Mouse (Mus musculus) lung, postnatal 0 days (tissue): Measurements from ENCODE around the gene Tas2r137. TPM values are rescaled to one million over a fixed set of nuclear protein-coding genes. Genes with fewer than 3 reads are reported as not detected.

ENCODE experiments used
- ATAC-seq: fragments of 200-750 bp; cut with Nextera tagmentation; 2 replicates; pipeline ENCODE4 v1.8.0; 2017; ENCODE audit warnings: moderate library complexity
- DNase-seq: peaks from one replicate; pipeline ENCODE4 v3.0.0-alpha.2; 2016; ENCODE audit warnings: low spot score
- H3K27ac ChIP-seq: fragments of 300-500 bp; sonication (generic); 2 replicates; pipeline ENCODE4 v1.5.1; 2014; ENCODE audit warnings: antibody characterized with exemption, mild to moderate bottlenecking, low read length, mixed read lengths
- H3K27me3 ChIP-seq: fragments of 300-500 bp; sonication (generic); replicated peaks from 2 replicates; pipeline ENCODE4 v1.6.1; 2014; ENCODE audit warnings: low read length, mixed read lengths; ENCODE audit not compliant: insufficient read depth
- H3K36me3 ChIP-seq: fragments of 300-500 bp; sonication (generic); 2 replicates; pipeline ENCODE4 v1.6.1; 2014; ENCODE audit warnings: low read length, mixed read lengths; ENCODE audit not compliant: insufficient read depth
- H3K4me1 ChIP-seq: fragments of 300-500 bp; sonication (generic); 2 replicates; pipeline ENCODE4 v1.6.1; 2014; ENCODE audit warnings: antibody characterized with exemption, low read depth, low read length, mixed read lengths; ENCODE audit not compliant: insufficient read depth
- H3K4me2 ChIP-seq: fragments of 300-500 bp; sonication (generic); replicated peaks from 2 replicates; pipeline ENCODE4 v1.6.1; 2014; ENCODE audit warnings: low read depth, mild to moderate bottlenecking, low read length, moderate library complexity, mixed read lengths
- H3K4me3 ChIP-seq: fragments of 300-500 bp; sonication (generic); 2 replicates; pipeline ENCODE4 v1.5.1; 2014; ENCODE audit warnings: low read depth, low read length
- H3K9ac ChIP-seq: fragments of 300-500 bp; sonication (generic); replicated peaks from 2 replicates; pipeline ENCODE4 v1.6.1; 2014; ENCODE audit warnings: low read depth, mild to moderate bottlenecking
- H3K9me3 ChIP-seq: fragments of 300-500 bp; sonication (generic); 2 replicates; pipeline ENCODE4 v1.6.1; 2016; ENCODE audit warnings: low read length, mixed read lengths
- CTCF ChIP-seq: IDR thresholded peaks from 2 replicates; pipeline ENCODE4 v1.5.1; 2016; ENCODE audit warnings: antibody characterized with exemption, mild to moderate bottlenecking
- EP300 ChIP-seq: IDR thresholded peaks from 2 replicates; pipeline ENCODE4 v1.6.1; 2016; ENCODE audit warnings: antibody characterized with exemption, mild to moderate bottlenecking, control low read depth
- WGBS: fragments of 180-500 bp; shearing (Covaris S2); extraction: QIAGEN DNeasy Blood & Tissue Kit; methylation state at CpG from one replicate; pipeline ENCODE4 v1.1.7; 2014; 5-methylcytosine and 5-hydroxymethylcytosine counted together
- polyA plus RNA-seq: library from polyadenylated mRNA; unstranded; fragments of >200 nt; fragmentation: Nextera tagmentation; extraction: Ambion mirVana; gene quantifications from 2 replicates; pipeline ENCODE4 v1.2.1, GENCODE M21; 2015

Tas2r137 gene
- not detected in 2 replicates for polyA plus RNA-seq

- Histone ChIP-seq H3K27ac (no peak within 1 kb of the TSS), H3K4me3 (no peak within 1 kb of the TSS), H3K27me3 (no peaks in the 10 kb centered on the region), H3K36me3 (no peaks in the 10 kb centered on the region), H3K9me3 (no peaks in the 10 kb centered on the region), H3K4me1 (no peaks in the 10 kb centered on the region), H3K4me2 (no peak within 1 kb of the TSS), H3K9ac (no peak within 1 kb of the TSS)
- TF ChIP-seq CTCF (no peak), EP300 (no peak)
- DNase-seq (no peak), ATAC-seq (no peak)
Observed at GRCm38 (mm10) chr6:40490933-40491332, at the start of gene Tas2r137. Gene Tas2r137 (plus strand): TSS chr6:40491233.

DNA sequence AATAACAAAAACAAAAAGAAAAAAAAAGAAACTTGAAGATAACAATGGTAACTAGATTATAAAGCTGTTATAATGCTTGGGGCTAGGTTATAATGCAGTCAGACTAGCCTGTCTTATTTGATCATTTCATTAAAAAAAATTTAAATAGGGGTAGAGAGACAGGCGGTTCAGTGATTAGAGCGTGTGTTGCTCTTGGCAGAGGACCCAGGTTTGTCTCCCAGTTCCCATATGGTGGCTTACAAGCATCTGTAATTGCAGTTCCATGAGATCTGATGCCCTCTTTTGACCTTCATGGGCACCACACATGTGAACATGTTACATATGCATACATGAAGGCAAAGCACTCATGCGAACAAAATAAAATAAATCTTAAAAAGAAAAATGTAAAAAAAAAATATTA, 49.8 kb upstream of the Tas2r137 start:
- no peak for ATAC-seq
- H3K4me1 ChIP-seq, result no peaks in the 10 kb centered on the region
- WGBS, result 68% methylated on average over 3 of the region's 3 CpGs

DNA sequence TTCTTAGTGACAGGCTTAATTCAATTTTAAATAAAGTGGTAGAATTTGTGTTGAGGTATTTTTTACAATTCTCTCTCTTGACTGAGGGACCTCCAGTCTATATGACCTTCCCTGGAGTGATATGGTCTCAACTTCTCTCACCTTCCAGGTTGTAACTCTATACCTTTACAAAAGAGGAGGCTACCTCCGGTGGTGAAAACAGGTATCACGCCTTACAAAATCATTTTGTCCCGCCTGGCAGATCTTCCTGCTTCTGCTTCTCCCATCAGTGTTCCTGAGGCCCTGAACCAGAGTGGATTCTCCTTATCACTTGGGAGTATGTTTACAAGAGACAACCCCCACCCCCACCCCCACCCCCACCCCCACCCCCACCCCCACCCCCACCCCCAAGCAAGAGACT, 49.3 kb upstream of the Tas2r137 start:
- ATAC-seq, result no peak
- no peaks in the 10 kb centered on the region for H3K9me3 ChIP-seq
- DNase-seq, result no peak
- no peak for TF ChIP-seq EP300
- TF ChIP-seq CTCF, result peak; percentile 33; the same call in 1 of the 2 replicates
- H3K36me3 ChIP-seq, result no peaks in the 10 kb centered on the region
- no peaks in the 10 kb centered on the region for H3K4me1 ChIP-seq
- no peak overlapping the region for H3K4me3 ChIP-seq
- H3K27me3 ChIP-seq, result no peaks in the 10 kb centered on the region
- WGBS, result 35% methylated on average over 3 of the region's 3 CpGs
- H3K27ac ChIP-seq, result no peak overlapping the region
- no peak overlapping the region for H3K4me2 ChIP-seq
- no peak overlapping the region for H3K9ac ChIP-seq

More for the DNA sequence above, 49.8 kb upstream of the Tas2r137 start:
- no peaks in the 10 kb centered on the region for H3K36me3 ChIP-seq
- no peak overlapping the region for H3K27ac ChIP-seq
- no peaks in the 10 kb centered on the region for H3K27me3 ChIP-seq
- TF ChIP-seq EP300 (no peak), CTCF (no peak)
- H3K9ac ChIP-seq, result no peak overlapping the region
- H3K4me3 ChIP-seq, result no peak overlapping the region
- H3K9me3 ChIP-seq, result no peaks in the 10 kb centered on the region
- no peak overlapping the region for H3K4me2 ChIP-seq
- no peak for DNase-seq

DNA sequence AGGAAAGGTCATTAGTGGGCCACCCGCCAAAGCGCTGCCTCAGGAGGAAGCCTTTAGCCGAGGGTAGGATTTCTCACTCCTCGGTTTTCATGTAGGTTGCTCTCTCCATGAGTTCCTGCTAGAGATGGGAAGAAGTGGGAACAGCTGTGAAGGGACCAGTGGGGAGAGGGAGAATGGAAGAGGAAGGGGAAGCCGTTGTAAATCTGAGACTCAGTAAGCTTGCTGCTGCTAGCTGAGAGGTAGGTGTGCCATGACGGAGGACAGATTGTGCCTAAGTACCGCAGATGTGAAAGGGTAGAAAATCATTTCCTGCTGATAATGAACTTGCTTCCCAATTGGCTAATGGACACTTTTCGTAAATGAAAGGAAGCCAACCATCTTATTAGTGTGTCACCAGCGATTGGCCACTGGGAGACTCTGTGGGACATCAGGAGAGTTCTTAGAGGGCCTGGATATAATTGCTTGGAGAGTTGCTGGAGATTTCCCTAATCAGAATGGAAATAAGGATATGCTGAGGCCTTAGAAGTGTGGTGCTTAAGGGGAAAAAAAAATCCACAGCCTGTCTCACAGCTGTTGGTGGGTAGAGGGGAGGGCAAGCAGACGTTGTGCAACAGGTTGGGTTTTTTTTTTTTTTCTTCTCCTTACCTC, 47.6 kb upstream of the Tas2r137 start:
- H3K27me3 ChIP-seq, result no peaks in the 10 kb centered on the region
- no peak overlapping the region for H3K27ac ChIP-seq
- no peaks in the 10 kb centered on the region for H3K36me3 ChIP-seq
- no peak overlapping the region for H3K4me3 ChIP-seq
- no peak for TF ChIP-seq EP300
- no peak for TF ChIP-seq CTCF
- no peaks in the 10 kb centered on the region for H3K9me3 ChIP-seq
- no peak overlapping the region for H3K9ac ChIP-seq
- no peak overlapping the region for H3K4me2 ChIP-seq
- no peaks in the 10 kb centered on the region for H3K4me1 ChIP-seq
- no peak for ATAC-seq
- DNase-seq, result no peak
- 17% methylated on average over 10 of the region's 10 CpGs for WGBS

DNA sequence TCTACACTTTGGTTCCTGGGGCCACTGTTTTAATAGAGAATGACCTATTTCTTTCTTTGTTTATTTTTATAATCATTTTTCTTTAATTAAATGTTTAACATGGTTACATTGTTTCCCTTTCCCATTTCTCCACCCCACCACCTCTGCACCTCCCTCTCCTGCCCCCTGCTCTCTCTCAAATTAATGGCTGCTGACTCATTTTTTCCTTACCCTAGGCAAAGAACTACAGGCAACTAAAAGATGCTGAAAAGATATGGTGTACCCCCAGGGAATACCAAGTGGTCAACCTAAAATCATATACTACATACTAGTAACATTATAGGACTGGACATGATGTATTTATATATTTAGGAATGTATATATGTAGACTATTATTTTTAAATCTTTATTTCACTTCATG, 42.4 kb upstream of the Tas2r137 start:
- ATAC-seq (no peak), DNase-seq (no peak)
- Histone ChIP-seq H3K4me3 (no peak overlapping the region), H3K9ac (no peak overlapping the region), H3K4me2 (no peak overlapping the region), H3K9me3 (no peaks in the 10 kb centered on the region), H3K4me1 (no peaks in the 10 kb centered on the region), H3K27ac (no peak overlapping the region), H3K36me3 (no peaks in the 10 kb centered on the region), H3K27me3 (no peaks in the 10 kb centered on the region)
- TF ChIP-seq CTCF (no peak), EP300 (no peak)

GRCm38 (mm10) chr6:40454436-40455041, 36.5 kb upstream of the Tas2r137 start:
- ATAC-seq (no peak), DNase-seq (peak; percentile 57)
- Histone ChIP-seq H3K4me2 (no peak overlapping the region), H3K9ac (no peak overlapping the region), H3K27ac (no peak overlapping the region), H3K9me3 (no peaks in the 10 kb centered on the region), H3K4me1 (no peaks in the 10 kb centered on the region), H3K36me3 (no peaks in the 10 kb centered on the region), H3K4me3 (no peak overlapping the region), H3K27me3 (no peaks in the 10 kb centered on the region)
- WGBS, result 24% methylated on average over 7 of the region's 7 CpGs
- TF ChIP-seq EP300 (no peak), CTCF (peak; percentile 66)

DNA sequence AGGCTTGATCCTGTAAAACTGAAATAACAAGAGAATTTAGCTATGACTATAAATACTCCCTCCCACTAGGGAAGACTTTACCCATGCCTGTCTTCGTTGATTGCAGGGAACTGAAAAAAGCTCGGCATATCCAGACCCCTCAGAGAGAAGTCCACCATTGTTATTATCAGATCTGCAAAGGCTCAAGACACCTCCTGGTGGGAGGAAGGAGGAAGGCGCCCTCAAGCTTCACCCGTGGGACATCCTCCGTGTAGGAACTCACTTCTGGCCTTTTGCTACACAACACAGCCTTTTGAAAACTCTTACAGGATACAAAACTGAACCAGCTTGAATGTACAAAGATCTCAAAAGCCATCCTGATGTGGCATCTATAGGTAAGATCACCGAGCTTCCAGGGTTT, 25.3 kb upstream of the Tas2r137 start:
- no peak overlapping the region for H3K4me3 ChIP-seq
- DNase-seq, result peak; percentile 6
- no peak overlapping the region for H3K27ac ChIP-seq
- no peak for ATAC-seq
- H3K9me3 ChIP-seq, result no peaks in the 10 kb centered on the region
- H3K4me1 ChIP-seq, result no peaks in the 10 kb centered on the region
- no peaks in the 10 kb centered on the region for H3K36me3 ChIP-seq
- H3K4me2 ChIP-seq, result no peak overlapping the region
- TF ChIP-seq EP300, result no peak
- TF ChIP-seq CTCF, result peak; percentile 57
- H3K9ac ChIP-seq, result no peak overlapping the region
- 43% methylated on average over 6 of the region's 6 CpGs for WGBS
- H3K27me3 ChIP-seq, result no peaks in the 10 kb centered on the region
